Mouse (Mus musculus): ENCODE data around the gene Triap1.
A peak's percentile ranks its signal among the peaks of the same experiment; 100 is the strongest.
"Not testable (repeated sequence)": the region's sequence is repeated elsewhere in the genome, so short reads cannot be mapped to it uniquely, and the experiment has no call there.

Triap1 gene

DNA sequence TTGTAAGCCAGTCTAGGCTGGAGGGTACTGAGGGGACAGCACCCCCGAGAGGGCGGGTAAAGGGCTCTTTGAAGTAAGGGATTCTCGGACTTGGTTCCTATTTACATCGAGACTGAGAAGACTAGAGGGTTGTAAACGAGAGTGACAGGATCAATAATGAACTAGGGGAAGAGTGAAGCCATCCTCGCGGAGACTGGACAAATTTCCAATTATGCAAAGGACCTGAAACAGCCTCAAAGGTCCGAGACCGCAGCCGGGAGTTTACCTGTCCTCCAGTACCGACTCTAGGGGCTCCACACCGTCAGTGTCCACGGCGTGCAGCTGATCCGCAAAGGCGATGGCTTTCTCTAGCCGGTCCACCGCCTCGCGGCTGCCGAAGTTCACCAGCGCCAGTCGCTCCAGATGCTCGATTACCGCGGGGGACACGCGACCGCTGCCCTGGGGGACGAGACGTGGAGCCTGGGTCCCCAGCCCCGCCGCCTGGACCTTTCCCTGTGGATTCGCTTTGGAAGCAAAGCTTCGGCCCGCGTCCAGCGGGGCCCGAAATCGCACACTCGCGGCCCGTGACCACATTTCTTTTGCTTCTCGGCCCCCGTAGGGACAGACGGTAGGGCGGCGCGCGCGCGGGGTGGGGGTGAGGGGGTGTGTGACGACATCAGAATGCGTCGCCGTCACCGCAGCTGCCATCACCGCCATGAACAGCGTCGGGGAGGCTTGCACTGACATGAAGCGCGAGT lies at the start of gene Triap1, which contains the start of gene Gatc:
Gene Triap1, plus strand, starts transcription at position 649 of the 737 bp plus-strand sequence.
Gene Gatc, minus strand, starts transcription at position 602 of the 737 bp plus-strand sequence.
- peak; percentile 74 for DNase-seq (ENCODE audit: low spot score)

DNA sequence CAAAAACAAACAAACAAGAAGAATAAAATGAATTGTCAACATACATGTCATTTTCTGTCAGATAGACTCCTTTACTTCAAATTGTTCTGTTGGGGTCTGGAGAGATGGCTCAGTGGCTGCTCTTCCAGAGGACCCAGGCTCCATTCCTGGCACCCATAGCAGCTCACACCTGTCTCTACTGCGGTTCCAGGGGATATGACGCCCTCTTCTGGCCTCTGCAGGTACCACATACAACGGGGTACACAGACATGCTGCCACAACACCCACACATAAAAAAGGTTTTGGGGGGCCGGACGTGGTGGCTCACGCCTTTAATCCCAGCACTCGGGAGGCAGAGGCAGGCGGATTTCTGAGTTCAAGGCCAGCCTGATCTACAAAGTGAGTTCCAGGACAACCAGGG lies 46.9 kb upstream of the Triap1 start:
- DNase-seq (ENCODE audit: low spot score): no peak

DNA sequence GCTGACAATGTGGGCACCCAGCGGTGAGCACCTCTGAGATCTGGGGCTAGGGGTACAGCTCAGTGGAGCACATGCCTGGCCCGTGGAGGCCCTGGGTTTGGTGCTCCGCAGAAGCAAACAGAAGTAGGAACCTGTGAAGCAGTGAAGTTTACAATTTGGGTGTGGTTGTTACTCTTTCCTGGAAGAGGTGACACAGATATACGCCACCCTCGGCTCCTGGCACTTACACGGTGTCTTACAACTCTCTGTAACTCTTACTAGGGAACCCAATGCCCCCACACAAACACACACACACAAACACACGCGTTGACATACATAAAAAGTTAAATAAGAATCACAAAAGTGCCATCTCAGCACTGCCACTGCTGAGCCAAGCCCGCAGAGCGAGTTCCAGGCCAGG lies 44.7 kb upstream of the Triap1 start:
- DNase-seq (ENCODE audit: low spot score): no peak

GRCm38 (mm10) chr5:115300035-115300744 lies 40.8 kb upstream of the Triap1 start:
- peak; percentile 61 for DNase-seq (ENCODE audit: low spot score)

- DNase-seq (ENCODE audit: low spot score): peak; percentile 97
Observed at GRCm38 (mm10) chr5:115300792-115301614, 40.0 kb upstream of the Triap1 start, which contains the start of gene Dynll1. Dynll1 (minus strand) TSS chr5:115300999.

DNA sequence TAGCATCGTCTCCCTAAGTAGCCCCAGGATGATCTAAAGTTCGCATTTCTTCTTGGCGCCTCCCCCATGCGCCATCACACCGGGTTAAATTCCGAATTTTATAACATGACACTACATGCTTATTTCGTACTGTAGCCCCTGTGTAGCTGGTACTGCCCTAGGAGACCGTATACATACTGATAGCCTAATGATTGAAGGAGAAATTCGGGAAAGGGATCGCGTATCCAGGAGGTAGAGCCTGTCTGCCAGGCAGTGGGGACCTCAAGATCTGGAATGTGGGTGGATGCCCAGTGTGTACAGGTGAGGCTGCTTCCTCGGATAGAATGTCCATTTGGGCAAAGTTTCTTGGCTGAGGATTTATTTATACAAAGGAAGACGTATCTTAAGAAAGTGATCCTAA lies 39.4 kb upstream of the Triap1 start:
- DNase-seq (ENCODE audit: low spot score): no peak

GRCm38 (mm10) chr5:115302190-115302589 lies 38.8 kb upstream of the Triap1 start:
- not testable (repeated sequence) for DNase-seq (ENCODE audit: low spot score)

DNA sequence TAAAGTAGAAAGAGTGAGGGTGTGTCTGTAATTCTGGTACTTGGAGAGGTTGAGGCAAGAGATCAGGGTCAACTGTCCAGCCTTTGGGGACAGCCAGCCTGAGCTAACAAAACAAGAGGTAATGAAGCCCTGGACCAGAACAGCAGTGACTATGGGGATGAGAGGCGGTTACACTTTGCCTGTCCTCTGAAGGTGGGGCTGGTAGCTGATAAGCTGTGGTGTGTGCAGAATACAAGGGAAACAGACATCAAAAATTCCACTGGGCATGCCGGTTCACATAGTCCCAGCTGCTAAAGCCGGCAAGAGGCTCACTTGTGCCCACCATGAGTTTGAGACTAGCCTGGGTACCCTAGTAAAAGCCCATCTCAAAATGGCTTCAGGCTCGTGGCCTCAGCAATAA lies 28.7 kb upstream of the Triap1 start:
- DNase-seq (ENCODE audit: low spot score): no peak

DNA sequence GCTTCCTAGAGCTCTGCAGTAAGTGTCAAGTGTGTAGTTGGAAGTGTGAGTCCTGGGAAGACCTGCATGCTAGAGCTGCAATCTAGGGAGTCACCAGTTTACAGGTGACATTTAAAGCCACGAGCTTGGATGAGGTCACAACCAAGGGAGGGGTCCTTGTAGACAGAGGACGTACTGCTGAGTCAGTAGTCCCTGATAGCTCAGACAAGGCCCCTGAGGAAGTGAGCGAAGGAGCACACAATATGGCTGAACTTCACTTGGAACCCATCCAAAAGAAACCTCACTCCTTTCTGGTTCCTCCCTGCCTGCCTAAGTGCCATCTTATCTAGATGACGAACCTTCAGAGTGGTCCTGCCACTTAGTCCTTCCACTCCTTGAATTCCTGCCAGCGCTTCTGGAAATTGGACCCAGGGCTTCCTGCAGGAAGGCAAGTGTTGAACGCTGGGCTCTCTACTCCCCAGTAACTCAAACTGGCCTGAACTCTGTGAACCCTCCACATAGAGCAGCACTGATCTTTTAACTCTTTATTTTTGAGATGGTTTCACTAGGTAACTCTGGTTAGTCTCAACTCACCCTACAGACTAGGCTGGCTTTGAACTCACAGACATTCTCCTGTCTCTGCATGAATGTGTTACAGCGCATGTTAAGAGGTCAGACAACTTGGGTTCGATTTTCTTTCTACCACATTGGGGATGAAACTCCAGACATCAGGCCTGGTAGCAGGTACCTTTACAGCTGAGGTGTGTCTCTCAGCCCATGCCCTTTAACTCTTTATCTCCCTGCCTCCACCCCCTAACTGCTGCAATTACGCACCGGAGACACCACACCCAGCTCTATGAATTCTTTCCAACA lies 28.0 kb upstream of the Triap1 start:
- DNase-seq (ENCODE audit: low spot score): no peak

- DNase-seq (ENCODE audit: low spot score): no peak
Observed at GRCm38 (mm10) chr5:115313668-115313943, 27.4 kb upstream of the Triap1 start.

- DNase-seq (ENCODE audit: low spot score): no peak
Observed at GRCm38 (mm10) chr5:115316968-115317644, 23.9 kb upstream of the Triap1 start.

- no peak for DNase-seq (ENCODE audit: low spot score)
Observed at GRCm38 (mm10) chr5:115317645-115318328, 23.2 kb upstream of the Triap1 start.

- DNase-seq (ENCODE audit: low spot score): peak; percentile 85
Observed at GRCm38 (mm10) chr5:115319004-115319940, 21.8 kb upstream of the Triap1 start.

- DNase-seq (ENCODE audit: low spot score): no peak
Observed at GRCm38 (mm10) chr5:115326256-115326831, 14.7 kb upstream of the Triap1 start.

DNA sequence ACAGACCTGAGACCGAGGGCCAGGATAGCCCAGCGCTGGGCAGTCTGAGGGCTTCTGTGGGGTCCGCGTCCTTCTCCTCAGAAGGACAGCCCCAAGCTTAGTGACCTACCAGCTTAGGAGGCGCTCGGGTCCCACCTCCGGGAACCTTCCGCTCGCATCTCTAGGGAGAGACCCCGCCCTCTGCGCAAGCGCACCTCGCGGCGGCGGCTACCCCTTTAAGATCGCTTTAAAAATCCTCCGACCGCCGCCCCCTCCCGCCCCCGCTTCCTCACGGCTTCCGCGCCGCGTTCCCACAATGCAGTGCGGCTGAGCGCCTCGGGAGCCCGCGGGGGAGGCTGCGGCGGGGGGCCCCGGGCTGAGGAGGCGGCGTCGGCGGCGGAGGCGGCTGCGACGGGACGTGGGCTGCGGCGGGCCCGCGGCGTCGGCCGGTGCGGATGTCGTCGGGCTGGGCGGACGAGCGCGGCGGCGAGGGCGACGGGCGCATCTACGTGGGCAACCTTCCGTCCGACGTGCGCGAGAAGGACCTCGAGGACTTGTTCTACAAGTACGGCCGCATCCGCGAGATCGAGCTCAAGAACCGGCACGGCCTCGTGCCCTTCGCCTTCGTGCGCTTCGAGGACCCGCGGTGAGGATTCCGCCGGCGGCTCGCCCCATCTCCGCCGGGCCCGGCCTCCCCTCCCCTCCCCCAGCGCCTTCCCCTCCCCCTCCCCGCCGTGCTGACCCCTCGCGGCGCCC lies 14.0 kb upstream of the Triap1 start, which contains the start of gene Srsf9:
Gene Srsf9, plus strand, starts transcription at position 303 of the 735 bp plus-strand sequence.
- peak; percentile 91 for DNase-seq (ENCODE audit: low spot score)

DNA sequence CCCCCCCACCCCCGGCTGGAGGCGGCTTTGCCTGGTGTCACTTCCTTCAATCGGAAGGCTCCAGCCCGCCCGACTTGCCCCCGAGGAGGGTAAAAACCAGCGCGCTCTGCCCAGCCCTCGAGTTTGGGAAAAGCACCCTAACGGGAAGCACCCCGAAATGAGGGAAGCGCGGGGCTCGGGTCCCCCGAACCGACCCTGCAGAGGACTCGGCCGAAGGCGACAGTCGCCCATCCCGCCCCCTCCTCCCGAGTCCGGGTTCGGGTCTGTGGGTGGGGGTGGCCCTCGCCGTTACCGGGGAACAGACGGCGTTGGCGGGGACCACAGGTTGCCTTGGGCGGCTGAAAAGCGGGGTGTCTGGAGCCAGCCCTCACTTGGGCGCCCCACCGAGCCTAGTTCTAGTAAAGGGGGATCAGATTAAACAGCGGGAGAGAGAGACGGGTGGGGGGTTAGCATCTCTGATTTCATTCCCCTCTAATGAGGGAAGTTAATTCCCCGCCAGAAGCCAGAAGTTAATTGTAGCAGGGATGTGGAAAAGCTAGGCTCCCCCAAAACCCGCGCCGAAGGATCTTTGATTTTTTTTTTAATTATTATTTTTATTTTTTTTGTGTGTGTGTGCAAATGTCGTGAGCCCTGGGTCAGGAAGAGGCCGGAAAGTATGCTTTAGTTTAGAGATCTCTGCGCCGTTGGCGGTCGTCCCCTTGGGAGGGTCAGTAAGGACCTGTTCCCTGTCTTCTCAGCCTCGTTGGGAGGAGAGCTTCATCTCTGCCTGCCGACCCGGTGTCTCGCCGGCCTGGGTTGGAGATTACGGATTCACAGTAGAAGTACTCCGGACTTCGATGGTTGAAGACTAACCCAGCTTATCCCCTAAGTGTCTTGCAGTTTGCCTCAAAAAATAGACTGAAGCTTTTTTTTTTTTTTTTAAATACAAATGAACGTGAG lies 13.1 kb upstream of the Triap1 start:
- no peak for DNase-seq (ENCODE audit: low spot score)

GRCm38 (mm10) chr5:115330955-115331354 lies 10.1 kb upstream of the Triap1 start:
- no peak for DNase-seq (ENCODE audit: low spot score)
